Mouse (Mus musculus) left cerebral cortex, adult 9 months (tissue): ENCODE data around the gene 9430015G10Rik.

Experiments
- DNase-seq, 2 experiments: peaks; one replicate each; pipeline ENCODE4 v3.0.0; 2022; ENCODE audit warnings: low spot score in 2 of 2

Gene 9430015G10Rik

DNA sequence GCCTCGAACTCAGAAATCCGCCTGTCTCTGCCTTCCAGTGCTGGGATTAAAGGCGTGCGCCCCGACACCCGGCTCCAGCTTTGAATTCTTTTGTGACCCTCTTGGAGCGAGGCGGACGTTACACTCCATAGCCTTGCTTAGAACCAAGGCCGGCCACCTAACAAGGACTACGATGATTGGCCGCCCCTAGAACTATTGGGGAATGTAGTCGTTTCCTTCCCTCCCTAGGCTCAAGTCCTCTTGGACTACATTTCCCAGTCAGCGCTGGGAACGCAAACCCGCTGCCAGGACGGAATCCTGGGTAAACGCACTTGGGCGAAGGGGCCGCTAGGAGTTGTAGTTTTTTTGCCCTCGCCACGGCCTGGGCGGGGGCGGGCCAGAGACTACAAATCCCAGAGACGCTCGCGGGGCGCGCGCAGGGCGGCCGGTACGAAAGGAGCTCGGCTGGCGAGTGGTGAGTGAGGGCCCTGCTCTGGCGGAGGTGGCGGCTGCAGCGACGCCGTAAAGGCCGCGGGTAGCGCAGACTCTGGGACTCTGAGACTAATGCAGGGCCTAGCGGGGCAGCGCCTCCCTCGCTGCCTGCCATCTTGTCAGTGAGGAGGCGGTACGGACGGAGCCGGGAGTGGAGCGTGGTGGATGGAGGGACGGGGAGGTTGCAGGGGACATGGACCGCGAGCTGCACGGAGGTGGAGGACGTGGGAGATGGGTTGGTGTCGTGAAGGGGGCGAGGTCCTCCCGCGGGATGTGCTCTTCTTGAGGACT is at the start of gene 9430015G10Rik:
TSS of gene 9430015G10Rik (plus strand) at position 413 of the 762 bp plus-strand sequence.
- peak; percentile 96 to 99 for DNase-seq

DNA sequence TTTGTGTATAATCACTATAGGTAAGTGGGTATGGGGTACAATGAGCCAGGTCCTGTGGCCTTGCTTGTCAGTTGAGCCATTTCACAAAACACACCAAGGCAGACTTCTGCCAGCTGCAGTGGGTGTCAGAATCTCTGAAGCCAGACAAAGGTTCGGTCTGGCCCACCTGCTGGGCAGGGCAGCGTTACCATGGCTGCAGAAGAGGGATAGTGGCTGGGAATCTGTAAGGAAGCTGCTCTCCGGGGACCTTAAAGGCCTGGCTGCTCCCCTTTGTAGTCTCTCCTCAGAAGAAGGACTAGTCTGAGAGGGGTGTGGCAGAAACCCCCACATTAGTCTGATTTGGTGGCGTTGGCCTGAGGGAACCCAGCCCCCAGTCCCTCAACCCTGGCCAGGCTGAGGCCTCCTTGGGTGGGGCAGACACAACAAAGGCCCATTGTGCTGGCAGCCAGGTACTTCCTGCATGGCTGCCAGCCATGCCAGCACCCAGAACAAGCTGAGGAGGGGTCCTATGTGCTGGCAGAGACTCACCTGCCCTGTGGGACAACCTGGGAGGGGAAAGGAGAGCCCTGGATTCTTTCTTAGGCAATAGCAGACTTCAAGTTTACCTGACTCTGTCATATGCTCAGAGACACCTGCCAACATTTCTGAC is 45.8 kb upstream of the 9430015G10Rik start:
- DNase-seq: no peak

DNA sequence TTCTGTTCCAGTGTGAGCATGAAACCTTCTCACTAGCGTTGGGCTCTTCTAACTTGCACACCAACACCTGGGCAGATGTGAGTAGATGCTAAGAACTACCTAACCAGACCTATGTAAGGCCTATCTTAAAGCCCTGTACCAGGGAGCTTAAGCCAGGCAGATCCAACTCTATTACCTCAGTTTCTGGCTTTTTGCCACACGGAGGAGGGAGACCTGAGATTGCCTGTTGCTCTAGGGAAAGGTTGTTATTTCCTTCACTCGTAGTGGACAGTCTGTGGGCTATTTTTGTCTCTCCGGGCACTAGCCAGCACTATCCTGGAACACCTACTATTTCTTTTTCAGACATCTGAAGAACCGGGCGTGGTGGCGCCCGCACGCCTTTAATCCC is 45.3 kb upstream of the 9430015G10Rik start:
- DNase-seq: no peak

DNA sequence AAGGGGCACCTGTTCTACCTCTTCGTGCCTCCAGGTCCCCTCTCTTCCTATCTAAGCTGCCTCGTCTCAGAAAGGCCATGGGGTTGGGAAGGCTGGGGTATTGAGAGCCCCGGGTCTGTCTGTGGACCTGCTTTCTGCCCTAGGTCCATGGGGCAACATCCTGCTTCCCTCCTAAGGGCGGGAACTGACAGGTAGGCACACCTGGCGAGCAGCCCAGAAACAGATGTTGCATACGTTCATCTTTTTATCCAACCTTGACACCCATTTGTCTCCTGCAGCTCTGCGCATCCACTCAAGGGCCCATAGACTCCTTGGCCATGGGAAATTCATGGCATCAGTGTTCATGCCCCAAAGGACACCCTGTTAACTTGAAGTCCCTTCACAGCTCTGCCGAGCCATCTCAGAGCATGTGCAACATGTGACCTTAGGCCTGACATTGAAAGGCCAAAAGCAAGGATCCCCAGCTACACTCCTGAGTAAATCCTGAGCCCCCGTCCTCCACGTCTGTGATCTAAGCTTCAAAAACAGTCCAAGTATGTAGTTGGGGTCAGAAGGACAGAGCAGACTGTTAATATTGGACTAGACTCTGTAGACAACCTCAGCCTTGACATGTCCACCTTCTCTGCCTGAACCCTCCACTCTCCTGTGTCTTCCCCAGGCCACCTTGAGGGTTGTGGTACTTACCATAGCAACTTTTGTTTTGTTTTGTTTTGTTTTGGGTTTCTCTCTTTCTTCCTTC is 44.5 kb upstream of the 9430015G10Rik start:
- DNase-seq: no peak

DNA sequence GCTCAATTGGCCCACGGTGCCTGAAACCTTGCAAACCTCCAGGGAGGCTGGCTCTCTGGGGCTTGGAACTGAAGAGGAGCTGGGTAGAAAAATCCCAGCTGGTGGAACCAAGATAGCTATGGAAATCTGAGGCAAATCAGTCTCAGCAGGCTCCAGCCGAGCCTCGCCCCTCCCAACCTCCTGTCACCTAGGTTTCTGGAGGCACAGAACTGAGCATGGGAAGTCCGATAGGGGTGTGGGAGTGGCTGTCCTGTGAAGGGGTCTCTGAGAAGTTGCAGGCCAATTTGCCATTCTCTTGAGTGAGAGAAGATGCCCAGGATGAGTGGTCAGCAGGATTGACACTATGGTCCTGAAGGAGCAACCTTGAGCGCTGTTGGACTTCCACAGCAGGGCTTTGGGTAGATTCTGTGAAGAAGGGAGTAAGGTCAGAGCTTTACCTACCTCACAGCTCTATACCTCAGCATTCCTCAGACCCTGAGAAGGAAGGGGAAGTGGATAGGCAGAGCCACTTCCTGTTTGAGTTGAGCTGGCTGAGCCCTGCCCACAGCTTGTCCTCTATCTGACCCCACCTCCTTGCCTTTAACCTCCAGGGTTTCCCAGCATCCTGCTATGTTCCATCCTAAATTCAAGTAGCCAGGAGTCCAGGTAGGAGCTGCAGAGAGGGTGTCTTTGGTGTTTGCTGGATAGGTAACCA is 42.4 kb upstream of the 9430015G10Rik start:
- DNase-seq: no peak

DNA sequence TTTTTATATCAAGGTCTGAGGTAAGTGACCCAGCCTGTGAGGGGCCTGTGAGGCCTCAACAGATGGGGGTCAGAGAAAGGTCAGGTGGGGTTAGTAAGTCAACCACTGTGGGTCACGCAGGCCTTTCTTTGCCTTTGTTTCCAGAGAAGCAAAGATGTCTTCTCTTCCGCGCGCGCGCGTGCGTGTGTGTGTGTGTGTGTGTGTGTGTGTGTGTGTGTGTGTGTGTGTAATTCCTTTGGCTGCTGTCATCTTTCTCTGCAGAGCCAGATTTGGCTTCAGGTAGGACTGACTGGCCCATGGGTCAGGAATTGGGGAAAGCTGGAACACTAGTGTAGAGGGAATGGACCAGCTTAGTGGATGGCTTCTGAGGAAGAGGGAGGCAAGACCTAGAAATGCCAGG is 40.1 kb upstream of the 9430015G10Rik start:
- no peak for DNase-seq

DNA sequence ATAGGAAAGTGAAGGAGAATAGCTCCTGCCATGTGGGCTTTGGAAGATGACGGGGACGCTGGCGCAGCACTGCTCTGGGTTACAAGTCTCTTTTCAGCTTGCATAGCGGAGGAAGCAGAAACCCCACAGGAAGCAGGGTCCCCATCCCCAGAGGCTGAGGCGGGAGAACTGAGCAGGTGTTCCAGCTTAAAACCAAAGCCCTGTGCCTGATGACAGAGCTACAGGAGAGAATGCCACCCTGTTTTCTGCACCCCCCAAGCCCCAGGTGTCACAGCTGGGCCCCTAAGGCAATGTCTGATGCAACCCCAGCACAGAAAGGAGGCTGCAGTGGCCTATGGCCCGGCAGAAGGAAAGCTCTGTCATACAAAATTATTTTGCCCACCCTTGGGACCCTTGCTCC is 39.5 kb upstream of the 9430015G10Rik start:
- DNase-seq: no peak

DNA sequence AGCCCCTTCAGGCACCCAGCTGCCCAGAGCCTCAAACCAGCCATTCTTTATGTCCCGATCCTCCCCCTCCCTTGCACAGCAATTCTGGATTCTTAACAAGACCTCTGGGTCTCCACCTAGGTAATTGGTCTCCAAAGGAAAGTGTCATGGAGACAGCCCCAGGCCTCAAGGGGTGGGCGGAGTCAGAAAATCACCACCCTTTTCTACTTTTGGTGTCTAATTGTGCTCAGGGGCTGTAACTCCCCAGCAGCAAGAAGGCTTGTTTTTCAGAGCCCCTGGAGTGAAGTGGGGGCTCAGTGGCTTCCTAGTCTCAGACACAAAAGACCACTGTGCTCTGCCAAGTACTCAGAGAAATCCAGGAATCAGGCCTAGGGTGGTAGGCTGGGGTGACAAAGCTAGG is 39.1 kb upstream of the 9430015G10Rik start:
- no peak for DNase-seq

DNA sequence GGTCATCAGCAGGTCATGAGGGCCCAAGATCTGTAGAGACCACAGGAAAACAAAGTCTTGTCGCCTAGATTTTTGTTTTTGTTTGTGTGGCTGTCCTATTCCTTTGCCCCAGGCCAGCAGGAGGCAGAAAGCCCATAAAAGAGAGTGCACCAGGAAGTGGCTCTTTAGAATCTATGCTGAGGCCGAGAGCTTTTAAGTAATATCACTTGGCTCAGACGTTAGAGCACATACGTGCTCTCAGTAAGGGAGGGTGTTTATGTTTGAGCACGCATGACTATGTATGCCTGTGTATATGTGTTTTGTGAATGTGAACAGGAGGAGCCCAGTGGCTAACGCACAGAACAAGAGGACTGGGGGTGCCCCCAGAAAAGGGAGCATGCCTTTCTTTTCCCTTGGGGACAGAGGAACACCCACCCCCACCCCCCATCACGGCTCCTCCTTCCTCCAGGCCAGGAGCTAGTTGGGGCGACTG is 32.8 kb upstream of the 9430015G10Rik start:
- no peak for DNase-seq

DNA sequence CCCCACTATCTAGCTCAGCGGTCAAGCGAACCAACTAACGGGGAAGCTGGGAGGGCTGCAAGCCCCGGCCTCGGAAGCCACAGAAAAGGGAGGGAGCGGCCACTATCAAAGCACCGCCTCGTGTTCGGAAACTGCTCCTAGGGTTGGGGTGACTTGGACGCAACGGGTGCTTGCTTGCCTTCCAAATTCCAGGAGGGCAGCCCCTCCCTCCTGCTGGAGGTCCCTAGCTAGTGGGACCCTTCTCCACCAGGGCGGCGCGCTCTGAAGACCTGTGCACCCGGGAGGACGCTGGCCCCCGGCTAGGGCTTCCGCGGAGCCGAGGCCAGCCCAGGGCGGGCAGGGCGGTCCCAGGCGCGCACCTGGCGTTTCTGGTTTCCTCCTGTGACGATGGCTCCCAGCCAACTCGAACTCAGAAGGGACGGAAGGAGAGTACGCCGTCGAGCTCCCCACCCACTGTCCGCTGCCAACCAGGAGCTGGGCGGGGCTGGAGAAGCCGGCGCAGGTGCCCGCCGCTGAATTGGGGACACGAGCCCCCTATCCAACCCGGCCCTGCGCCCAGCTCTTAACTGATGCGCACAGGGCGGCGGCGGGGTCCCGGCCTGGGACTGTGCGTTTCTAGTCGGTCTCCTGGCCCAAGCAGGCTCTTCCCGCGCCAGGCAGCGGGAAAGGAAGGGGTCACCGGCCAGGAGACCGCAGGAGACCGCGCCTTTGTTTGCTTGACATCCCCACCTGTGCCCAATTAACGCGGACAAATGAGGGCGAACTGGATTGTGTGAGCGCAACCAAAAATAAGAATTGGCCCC is 32.1 kb upstream of the 9430015G10Rik start:
- DNase-seq: no peak

DNA sequence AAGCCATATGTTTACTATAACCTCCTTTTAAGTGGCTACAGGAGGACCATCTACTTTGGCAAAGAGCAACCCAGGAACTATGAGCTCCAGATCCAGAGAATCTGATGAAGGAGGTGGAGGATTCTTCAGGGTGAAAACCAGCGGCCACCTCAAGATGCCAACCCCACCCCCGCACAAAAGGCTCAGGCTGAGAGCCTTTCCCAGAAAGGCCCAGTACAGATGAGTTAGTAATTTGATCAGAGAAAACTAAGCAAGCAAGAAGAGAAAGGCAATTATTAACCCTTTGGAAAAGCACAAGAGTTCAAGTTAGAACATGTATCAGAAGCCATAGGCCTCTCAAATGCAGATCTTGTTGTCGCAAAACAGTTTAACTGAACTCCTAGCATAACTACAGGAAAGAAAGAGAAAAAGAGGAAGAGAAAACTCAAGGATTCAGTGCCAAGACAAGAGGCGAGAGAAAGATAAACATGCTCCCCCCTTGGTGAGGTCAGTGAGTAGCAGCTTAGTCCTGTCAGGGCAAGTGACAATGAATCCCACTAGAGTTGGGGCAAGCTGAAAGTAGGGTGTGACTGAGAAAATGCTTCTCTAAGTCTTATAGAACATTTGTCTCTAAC is 27.1 kb upstream of the 9430015G10Rik start:
- no peak for DNase-seq

DNA sequence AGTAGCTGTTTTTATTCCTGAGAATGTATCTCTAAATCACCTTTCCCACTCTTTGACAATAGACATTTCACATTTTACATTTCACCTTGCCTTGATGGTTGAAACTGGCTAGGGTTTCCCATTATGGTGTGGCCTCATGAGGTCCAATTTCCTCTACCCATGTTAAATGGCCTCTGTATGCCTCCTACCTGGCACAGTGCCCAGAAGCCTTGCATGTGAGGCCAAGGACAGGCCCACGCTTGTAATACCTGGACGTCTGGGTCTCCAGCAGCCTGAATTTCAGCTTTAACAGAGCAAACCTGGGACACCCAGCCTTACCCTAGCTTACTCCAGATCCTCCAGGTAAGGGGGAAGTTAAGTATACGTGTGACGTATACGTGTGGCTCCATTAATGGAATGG is 26.4 kb upstream of the 9430015G10Rik start:
- DNase-seq: no peak

DNA sequence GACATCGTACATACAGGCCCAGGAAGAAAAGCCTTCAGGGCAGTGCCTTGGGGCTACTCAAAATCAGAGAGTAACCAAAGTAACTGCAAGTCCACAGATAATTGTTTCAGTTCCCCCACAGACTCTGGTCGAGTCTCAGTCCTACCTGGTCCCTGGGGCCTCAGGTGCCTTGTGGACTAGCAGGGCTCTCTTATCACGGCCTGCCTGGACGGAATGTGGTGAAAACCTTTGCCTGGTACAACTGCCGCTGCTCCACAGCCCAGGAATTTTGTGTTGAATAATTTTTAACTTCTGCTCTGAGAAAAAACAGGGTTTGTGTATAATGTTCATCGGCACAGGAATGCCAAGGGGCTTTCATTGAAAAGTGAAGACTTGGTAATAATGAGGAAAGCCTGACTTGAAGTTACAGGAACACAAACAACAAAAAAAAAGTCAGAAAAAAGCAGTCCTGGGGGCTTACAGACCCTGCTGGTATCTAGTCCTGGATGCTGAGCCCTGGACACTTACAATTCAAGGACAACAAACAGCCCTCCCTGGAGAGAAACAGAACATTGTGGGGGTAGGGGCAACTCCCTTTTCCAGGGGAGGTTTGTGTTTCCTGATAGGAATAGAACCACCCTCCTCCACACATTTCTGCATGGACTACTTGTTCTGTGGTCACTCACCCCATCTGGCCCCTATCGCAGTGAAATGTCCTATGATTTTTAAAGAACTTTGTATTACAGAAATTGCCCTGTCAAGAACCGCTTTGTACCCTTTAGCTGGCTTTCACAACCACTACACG is 25.5 kb upstream of the 9430015G10Rik start:
- DNase-seq: no peak

DNA sequence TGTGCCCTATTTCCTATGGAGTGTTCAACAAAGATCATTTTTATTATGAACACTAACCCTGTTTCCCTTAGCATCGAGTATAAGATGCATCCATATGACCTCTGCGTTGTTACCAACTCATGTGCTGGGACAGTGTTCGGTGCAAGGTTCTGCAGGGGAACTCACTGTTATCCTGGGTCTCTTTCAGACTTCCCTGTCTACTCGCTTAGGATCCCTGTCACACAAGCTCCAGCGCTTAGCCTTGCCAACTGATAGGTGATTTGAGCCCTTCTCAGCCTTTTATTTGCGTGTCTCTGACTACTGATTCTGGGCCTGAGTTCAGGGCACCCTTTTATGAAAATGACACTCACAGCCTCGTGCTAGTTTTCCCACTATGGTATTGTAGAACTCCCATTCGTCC is 24.5 kb upstream of the 9430015G10Rik start:
- no peak for DNase-seq

DNA sequence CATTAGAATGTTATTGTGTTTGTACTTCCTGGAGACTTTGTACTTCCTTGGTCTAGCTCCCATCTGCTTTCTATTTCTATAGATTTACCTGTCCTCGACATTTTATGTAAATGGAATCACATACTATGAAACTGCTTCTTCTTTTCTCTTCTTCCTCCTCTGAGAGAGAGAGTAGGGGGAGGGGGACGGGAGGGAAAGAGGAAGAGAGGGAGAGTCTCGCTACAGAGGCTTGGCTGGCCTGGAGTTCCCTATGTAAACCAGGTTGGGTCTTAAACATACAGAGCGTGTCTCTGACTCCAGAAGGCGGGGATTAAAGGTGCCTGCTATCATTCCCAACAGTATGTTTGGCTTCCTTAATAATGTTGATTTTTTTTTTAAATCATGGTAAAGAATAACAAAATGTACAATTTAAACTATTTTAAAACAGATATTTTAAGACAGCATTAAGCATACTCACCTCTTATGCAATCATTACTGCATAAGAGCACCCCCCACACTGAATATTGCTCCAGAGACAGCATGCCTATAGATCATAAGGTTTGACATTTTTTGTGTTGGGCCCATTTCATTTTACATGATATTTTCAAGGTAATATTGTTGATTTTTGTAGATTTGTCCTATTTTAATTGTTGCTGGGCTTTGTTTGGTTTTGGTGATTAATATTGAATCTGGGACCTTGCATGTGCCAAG is 22.2 kb upstream of the 9430015G10Rik start:
- no peak for DNase-seq

DNA sequence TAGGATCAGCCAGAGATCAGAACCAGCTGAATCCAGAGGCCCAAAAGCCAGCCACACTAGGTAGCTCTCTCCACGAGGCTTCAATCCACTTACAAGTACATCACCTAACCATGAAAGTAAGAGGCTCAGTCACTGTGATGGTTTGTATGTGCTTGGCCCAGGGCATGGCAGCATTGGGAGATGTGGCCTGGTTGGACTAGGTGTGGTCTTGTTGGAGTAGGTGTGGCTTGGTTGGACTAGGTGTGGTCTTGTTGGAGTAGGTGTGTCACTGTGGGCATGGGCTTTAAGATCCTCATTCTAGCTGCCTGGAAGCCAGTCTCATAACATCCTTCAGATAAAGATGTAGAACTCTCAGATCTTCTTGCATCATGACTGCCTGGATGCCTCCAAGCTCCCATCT is 18.5 kb upstream of the 9430015G10Rik start:
- DNase-seq: no peak

DNA sequence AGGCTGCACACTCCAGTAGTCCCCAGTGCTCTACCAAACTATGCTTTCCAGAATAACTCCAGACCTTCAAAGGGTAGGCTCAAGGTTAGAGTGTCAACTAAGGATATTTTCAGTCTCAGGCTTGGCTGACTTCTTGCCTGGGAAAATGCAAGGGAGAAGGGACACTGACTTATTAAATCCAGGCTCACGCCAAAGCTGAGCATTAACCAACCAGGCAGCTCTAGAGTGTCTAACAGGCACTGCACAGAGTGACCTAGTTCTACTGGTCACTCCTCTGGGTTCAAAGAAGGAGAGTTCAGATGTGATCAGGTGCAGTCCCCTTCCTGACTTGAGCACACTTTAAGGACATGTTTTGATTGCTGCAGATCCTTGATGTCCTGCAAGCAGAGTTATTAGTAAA is 17.0 kb upstream of the 9430015G10Rik start:
- DNase-seq: no peak

DNA sequence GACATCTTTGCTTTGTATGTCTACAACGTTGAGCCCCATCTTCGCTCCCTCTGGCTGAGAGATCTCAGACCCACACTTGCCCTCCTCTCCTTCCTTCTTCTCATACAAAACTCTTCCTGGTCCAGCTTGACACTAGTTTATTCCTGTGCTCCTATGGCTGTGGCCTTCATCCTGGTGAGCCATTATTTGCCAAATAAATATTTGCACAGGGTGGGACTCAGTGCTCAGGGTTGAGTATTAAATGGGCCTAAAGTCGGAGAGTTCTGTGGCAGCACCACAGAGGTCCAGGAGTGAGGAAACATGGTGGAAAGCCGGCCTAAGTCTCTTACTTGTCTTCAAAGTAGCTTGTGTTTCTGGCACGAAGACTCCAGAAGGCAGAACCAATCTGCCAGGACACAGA is 16.0 kb upstream of the 9430015G10Rik start:
- DNase-seq: no peak

DNA sequence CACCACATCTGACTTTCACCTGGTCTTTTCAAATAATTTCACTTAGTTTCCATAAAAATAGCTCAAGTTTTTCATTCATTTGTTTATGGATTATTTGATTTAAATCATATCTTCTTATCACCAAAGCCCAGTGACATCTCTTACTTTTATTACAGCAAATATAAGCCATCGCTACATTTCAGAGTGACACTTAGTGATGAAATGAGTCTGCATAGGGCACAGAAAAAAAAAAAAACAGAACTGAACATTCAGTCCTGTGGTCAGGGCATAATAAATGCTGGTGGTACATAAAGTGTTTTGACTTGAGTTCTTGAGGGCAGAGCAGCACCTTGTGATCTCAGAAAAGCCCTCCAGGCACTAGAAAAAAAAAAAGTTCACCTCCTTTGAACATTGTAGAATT is 13.6 kb upstream of the 9430015G10Rik start:
- DNase-seq: no peak
